Mouse (Mus musculus): ENCODE results near the gene Nkd2. TPM values are rescaled to one million over a fixed set of nuclear protein-coding genes. Genes with fewer than 3 reads are reported as not detected.

The Nkd2 gene
- total and polyA plus RNA-seq, 3 experiments = not detected

DNA sequence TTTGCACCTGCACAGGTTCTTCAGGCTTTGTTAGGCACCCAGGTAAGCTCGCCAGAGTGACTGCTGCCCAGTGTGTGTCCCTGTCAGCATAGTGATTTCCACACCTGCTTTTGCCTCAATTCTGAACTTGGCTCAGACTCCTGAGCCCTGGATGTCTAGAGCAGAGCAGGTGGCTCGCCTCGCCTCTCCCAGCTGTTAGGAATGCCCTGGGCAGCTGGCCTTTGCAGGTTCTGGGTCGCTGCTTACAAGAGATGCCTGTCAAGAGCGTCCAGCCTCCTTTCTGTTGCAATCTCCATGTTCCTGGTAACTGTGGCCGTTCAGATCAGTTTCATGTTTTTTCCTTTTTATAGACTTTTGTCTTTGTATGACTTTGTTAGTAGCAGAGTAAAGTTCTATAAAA lies 31.1 kb downstream of the Nkd2 start:
- H3K36me3 ChIP-seq (replicated peaks in 1 of 2; ENCODE audit: control insufficient read depth in 1 of 2, insufficient read depth in 1 of 2, low read length in 1 of 2) = peaks cover 0 to 24% of the 10 kb centered on the region in 2 experiments
- no peaks in the 10 kb centered on the region for H3K27me3 ChIP-seq (replicated peaks)
- no peaks in the 10 kb centered on the region for H3K79me2 ChIP-seq (replicated peaks; ENCODE audit: control insufficient read depth, extremely low read depth, insufficient read depth, poor library complexity, severe bottlenecking)
- no peak overlapping the region for H3K9ac ChIP-seq (ENCODE audit: insufficient read depth, low read depth)
- H3K4me3 ChIP-seq (replicated peaks in 1 of 3; ENCODE audit: low read depth in 2 of 3, low read length in 2 of 3, poor library complexity in 1 of 3) = no peak overlapping the region
- H3K27ac ChIP-seq (ENCODE audit: insufficient read depth, low read depth) = no peak overlapping the region
- no peak for TF ChIP-seq SMC3 (IDR thresholded peaks at IDR 0.05; ENCODE audit: low read depth, low read length)
- TF ChIP-seq MAFK (IDR thresholded peaks at IDR 0.05; ENCODE audit: insufficient replicate concordance, low read length) = no peak
- TF ChIP-seq NRF1 (IDR thresholded peaks at IDR 0.05; ENCODE audit: low read depth, low read length) = no peak
- no peak for TF ChIP-seq E2F4 (IDR thresholded peaks at IDR 0.05; ENCODE audit: insufficient replicate concordance, low read depth, low read length)
- TF ChIP-seq CHD1 (IDR thresholded peaks at IDR 0.05; ENCODE audit: low read depth, low read length) = no peak
- no peak for TF ChIP-seq PAX5 (IDR thresholded peaks at IDR 0.05; ENCODE audit: low read length)
- no peak for TF ChIP-seq SIN3A (IDR thresholded peaks at IDR 0.05; ENCODE audit: low read length)
- TF ChIP-seq TBP (conservative IDR thresholded peaks at IDR 0.05; ENCODE audit: low read depth, low read length) = no peak
- TF ChIP-seq MAZ (IDR thresholded peaks at IDR 0.05; ENCODE audit: low read depth, low read length) = no peak
- no peak for TF ChIP-seq POLR2AphosphoS2 (IDR thresholded peaks at IDR 0.05; ENCODE audit: low read depth, low read length)
- TF ChIP-seq JUN (IDR thresholded peaks at IDR 0.05; ENCODE audit: insufficient read depth, low read depth, low read length) = no peak
- no peak for TF ChIP-seq ZKSCAN1 (IDR thresholded peaks at IDR 0.05; ENCODE audit: borderline replicate concordance, low read depth, low read length)
- TF ChIP-seq HCFC1 (IDR thresholded peaks at IDR 0.05; ENCODE audit: low read depth, low read length) = no peak
- TF ChIP-seq BHLHE40 (IDR thresholded peaks at IDR 0.05; ENCODE audit: low read depth, low read length) = no peak
- TF ChIP-seq EP300 (IDR thresholded peaks at IDR 0.05; ENCODE audit: low read length) = no peak
- in situ Hi-C loops (cut with MboI; ENCODE audit: low pct_ligation_motif_present, low pct_unique_long_range_greater_than_20kb, low sequenced_read_pairs) = no loop called here
- dilution Hi-C loops (cut with MboI; ENCODE audit: extremely low pct_ligation_motif_present, extremely low pct_unique_long_range_greater_than_20kb, low sequenced_read_pairs) = no loop called here
- no peaks in the 10 kb centered on the region for H3K9me3 ChIP-seq (replicated peaks; ENCODE audit: low read length)
- no peak overlapping the region for H3K4me2 ChIP-seq (ENCODE audit: insufficient read depth, low read depth, poor library complexity, severe bottlenecking)
- DNase-seq (ENCODE audit: extremely low read depth) = no peak
- H3K4me1 ChIP-seq (ENCODE audit: control insufficient read depth in 1 of 2, insufficient read depth in 2 of 2) = peaks cover 0 to 6% of the 10 kb centered on the region in 2 experiments; a peak in 2 of 4 replicates

DNA sequence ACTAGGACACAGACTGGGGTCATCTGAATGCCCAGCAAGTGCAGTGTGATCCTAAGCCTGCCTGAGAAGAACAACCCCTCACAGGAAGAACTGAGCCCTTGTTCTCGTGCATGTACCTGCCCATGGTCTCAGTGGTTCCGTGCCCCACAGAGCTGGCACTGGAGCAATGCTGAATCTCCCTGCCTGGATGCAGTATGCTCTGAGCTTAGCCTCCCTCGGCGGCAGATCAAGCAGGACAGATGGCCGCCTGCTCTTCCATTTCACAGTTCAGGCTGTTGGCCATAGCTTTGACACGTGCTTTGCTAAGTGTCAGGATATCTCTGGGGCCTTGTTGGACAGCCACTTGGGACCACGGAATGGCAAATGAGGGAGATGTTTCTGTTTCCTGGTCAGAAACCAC lies 33.2 kb downstream of the Nkd2 start:
- H3K9ac ChIP-seq (ENCODE audit: insufficient read depth, low read depth) = no peak overlapping the region
- peaks cover 0 to 6% of the 10 kb centered on the region in 2 experiments; a peak in 2 of 4 replicates for H3K4me1 ChIP-seq (ENCODE audit: control insufficient read depth in 1 of 2, insufficient read depth in 2 of 2)
- H3K36me3 ChIP-seq (replicated peaks in 1 of 2; ENCODE audit: control insufficient read depth in 1 of 2, insufficient read depth in 1 of 2, low read length in 1 of 2) = peaks cover 0 to 38% of the 10 kb centered on the region in 2 experiments
- DNase-seq (ENCODE audit: extremely low read depth) = no peak
- H3K79me2 ChIP-seq (replicated peaks; ENCODE audit: control insufficient read depth, extremely low read depth, insufficient read depth, poor library complexity, severe bottlenecking) = no peaks in the 10 kb centered on the region
- TF ChIP-seq ETS1 (conservative IDR thresholded peaks at IDR 0.05; ENCODE audit: low read depth, low read length) = no peak
- no peak for TF ChIP-seq POLR2AphosphoS2 (IDR thresholded peaks at IDR 0.05; ENCODE audit: low read depth, low read length)
- no peak for TF ChIP-seq IRF4 (IDR thresholded peaks at IDR 0.05; ENCODE audit: low read depth, low read length)
- no peak for TF ChIP-seq RAD21 (IDR thresholded peaks at IDR 0.05; ENCODE audit: low read depth, low read length)
- TF ChIP-seq ZC3H11A (IDR thresholded peaks at IDR 0.05; ENCODE audit: low read depth, low read length) = no peak
- no peak for TF ChIP-seq MYC (IDR thresholded peaks at IDR 0.05; ENCODE audit: low read depth, low read length)
- TF ChIP-seq ZNF384 (IDR thresholded peaks at IDR 0.05; ENCODE audit: low read depth, low read length) = no peak
- no peak for TF ChIP-seq NELFE (IDR thresholded peaks at IDR 0.05; ENCODE audit: low read depth, low read length)
- no peak for TF ChIP-seq JUN (IDR thresholded peaks at IDR 0.05; ENCODE audit: insufficient read depth, low read depth, low read length)
- no peak for TF ChIP-seq TBP (conservative IDR thresholded peaks at IDR 0.05; ENCODE audit: low read depth, low read length)
- TF ChIP-seq CTCF (conservative IDR thresholded peaks at IDR 0.05 in 1 of 2, IDR thresholded peaks at IDR 0.05 in 1 of 2; ENCODE audit: low read depth in 2 of 2, low read length in 2 of 2) = no peak
- no peak for TF ChIP-seq SIN3A (IDR thresholded peaks at IDR 0.05; ENCODE audit: low read length)
- no peak for TF ChIP-seq NRF1 (IDR thresholded peaks at IDR 0.05; ENCODE audit: low read depth, low read length)
- no peak for TF ChIP-seq SMC3 (IDR thresholded peaks at IDR 0.05; ENCODE audit: low read depth, low read length)
- no peak for TF ChIP-seq CHD2 (IDR thresholded peaks at IDR 0.05; ENCODE audit: low read length)
- no peak for TF ChIP-seq KAT2A (IDR thresholded peaks at IDR 0.05; ENCODE audit: insufficient replicate concordance, low read length)
- no peak for TF ChIP-seq ELF1 (IDR thresholded peaks at IDR 0.05; ENCODE audit: low read depth, low read length)
- no peaks in the 10 kb centered on the region for H3K9me3 ChIP-seq (replicated peaks; ENCODE audit: low read length)
- dilution Hi-C loops (cut with MboI; ENCODE audit: extremely low pct_ligation_motif_present, extremely low pct_unique_long_range_greater_than_20kb, low sequenced_read_pairs) = no loop called here
- in situ Hi-C loops (cut with MboI; ENCODE audit: low pct_ligation_motif_present, low pct_unique_long_range_greater_than_20kb, low sequenced_read_pairs) = no loop called here
- no peaks in the 10 kb centered on the region for H3K27me3 ChIP-seq (replicated peaks)
- no peak overlapping the region for H3K4me2 ChIP-seq (ENCODE audit: insufficient read depth, low read depth, poor library complexity, severe bottlenecking)
- H3K27ac ChIP-seq (ENCODE audit: insufficient read depth, low read depth) = no peak overlapping the region
- H3K4me3 ChIP-seq (replicated peaks in 1 of 3; ENCODE audit: low read depth in 2 of 3, low read length in 2 of 3, poor library complexity in 1 of 3) = no peak overlapping the region
